Mouse (Mus musculus) macrophage (primary cell): ENCODE measurements at regions not wholly inside any gene's neighbourhood (a gene's known extent, or its start where the extent isn't known, plus 50 kb on each side); places are given as distances from the start of the nearest gene placed in this dataset.

ENCODE experiments used
- H3K27ac ChIP-seq: fragments of 350-480 bp; formaldehyde crosslinking; 2 replicates; pipeline ENCODE4 v1.9.0; 2021
- H3K36me3 ChIP-seq: fragments of 350-480 bp; formaldehyde crosslinking; 2 replicates; pipeline ENCODE4 v1.9.0; 2021; ENCODE audit errors: inconsistent target
- H3K4me3 ChIP-seq: fragments of 350-480 bp; formaldehyde crosslinking; 2 replicates; pipeline ENCODE4 v1.9.0; 2021; ENCODE audit errors: inconsistent target
- H3K79me2 ChIP-seq: fragments of 350-480 bp; formaldehyde crosslinking; 2 replicates; pipeline ENCODE4 v1.9.0; 2021; ENCODE audit errors: inconsistent target
- WGBS: methylation state at CpG from one replicate; pipeline ENCODE4 v1.1.7; 2026; ENCODE audit warnings: inconsistent platforms; ENCODE audit not compliant: missing documents; 5-methylcytosine and 5-hydroxymethylcytosine counted together

GRCm38 (mm10) chr10:10270297-10270696 lies 201.8 kb downstream of the Adgb start:
- 89% methylated on average over 2 of the region's 2 CpGs for WGBS
- no peak overlapping the region for H3K4me3 ChIP-seq
- H3K36me3 ChIP-seq: no peaks in the 10 kb centered on the region
- no peaks in the 10 kb centered on the region for H3K79me2 ChIP-seq
- no peak overlapping the region for H3K27ac ChIP-seq

- Histone ChIP-seq H3K36me3 (no peaks in the 10 kb centered on the region), H3K79me2 (no peaks in the 10 kb centered on the region), H3K27ac (no peak overlapping the region), H3K4me3 (no peak overlapping the region)
- WGBS: 77% methylated on average over 8 of the region's 8 CpGs
Measured at GRCm38 (mm10) chr10:10252540-10253318, 219.4 kb downstream of the Adgb start.

GRCm38 (mm10) chr10:10252136-10252535 lies 220.0 kb downstream of the Adgb start:
- H3K27ac ChIP-seq: no peak overlapping the region
- WGBS: 90% methylated on average over 7 of the region's 7 CpGs
- H3K79me2 ChIP-seq: no peaks in the 10 kb centered on the region
- no peaks in the 10 kb centered on the region for H3K36me3 ChIP-seq
- H3K4me3 ChIP-seq: no peak overlapping the region

- 95% methylated on average over 14 of the region's 14 CpGs for WGBS
- Histone ChIP-seq H3K4me3 (no peak overlapping the region), H3K79me2 (no peaks in the 10 kb centered on the region)
Measured at GRCm38 (mm10) chr10:10234894-10235523, 237.1 kb downstream of the Adgb start.

DNA sequence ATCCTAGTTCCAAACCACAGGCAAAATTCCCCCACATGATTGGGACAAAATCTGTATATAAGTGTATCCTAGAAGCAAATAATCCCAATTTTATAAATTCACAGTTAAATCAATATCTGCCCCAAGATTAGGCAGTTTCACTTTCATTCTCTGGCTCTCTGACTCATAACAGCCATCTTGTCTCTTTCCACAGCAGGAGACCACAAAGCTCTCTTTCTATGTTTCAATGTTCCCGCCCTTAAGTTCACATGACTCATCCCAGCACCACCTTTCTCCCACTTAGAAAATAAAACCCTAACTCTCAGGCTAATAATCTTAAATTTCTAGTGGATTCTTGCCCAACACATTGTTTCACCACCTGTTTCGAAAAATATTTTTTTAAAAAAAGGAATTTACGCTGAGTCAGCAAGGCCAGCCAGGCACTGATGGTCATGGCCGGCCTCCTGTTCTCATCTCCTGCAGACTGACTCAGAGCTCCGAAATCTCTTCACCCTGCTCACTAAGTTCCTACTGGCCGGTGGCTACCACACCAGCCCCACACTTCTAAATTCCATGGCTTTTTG lies 247.5 kb downstream of the Adgb start:
- H3K79me2 ChIP-seq: no peaks in the 10 kb centered on the region
- H3K4me3 ChIP-seq: no peak overlapping the region
- no peak overlapping the region for H3K27ac ChIP-seq
- no peaks in the 10 kb centered on the region for H3K36me3 ChIP-seq
- WGBS: 88% methylated on average over 6 of the region's 6 CpGs

More at GRCm38 (mm10) chr10:10234894-10235523, 237.1 kb downstream of the Adgb start:
- no peaks in the 10 kb centered on the region for H3K36me3 ChIP-seq
- no peak overlapping the region for H3K27ac ChIP-seq

GRCm38 (mm10) chr10:10219726-10220125 lies 252.4 kb downstream of the Adgb start:
- no peaks in the 10 kb centered on the region for H3K36me3 ChIP-seq
- H3K4me3 ChIP-seq: no peak overlapping the region
- 96% methylated on average over 4 of the region's 4 CpGs for WGBS
- no peaks in the 10 kb centered on the region for H3K79me2 ChIP-seq
- no peak overlapping the region for H3K27ac ChIP-seq

- Histone ChIP-seq H3K4me3 (no peak overlapping the region), H3K36me3 (no peaks in the 10 kb centered on the region), H3K27ac (no peak overlapping the region), H3K79me2 (no peaks in the 10 kb centered on the region)
- WGBS: 90% methylated on average over 3 of the region's 3 CpGs
Measured at GRCm38 (mm10) chr10:10216892-10217291, 255.2 kb downstream of the Adgb start.

DNA sequence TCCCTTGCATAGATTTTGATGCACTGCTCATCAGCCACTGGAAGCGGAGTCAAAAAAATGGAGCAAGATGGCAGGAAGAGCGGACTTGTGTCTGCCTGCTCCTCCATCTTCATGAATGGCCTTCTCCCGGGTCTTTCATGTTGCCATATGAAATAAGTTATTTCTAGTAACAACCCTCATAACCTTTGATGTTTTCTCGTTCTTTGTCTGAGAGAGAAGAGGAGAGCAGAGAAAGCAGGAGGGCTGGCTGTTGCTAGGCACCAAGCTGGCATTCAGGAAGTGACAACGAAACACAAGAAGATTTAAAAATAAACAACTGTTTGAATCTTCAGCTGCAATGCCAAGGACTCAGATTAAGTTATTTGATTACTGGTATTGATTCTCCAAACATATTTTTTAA lies 256.8 kb downstream of the Adgb start:
- Histone ChIP-seq H3K4me3 (no peak overlapping the region), H3K79me2 (no peaks in the 10 kb centered on the region), H3K27ac (no peak overlapping the region), H3K36me3 (no peaks in the 10 kb centered on the region)
- WGBS: 96% methylated on average over 5 of the region's 5 CpGs

DNA sequence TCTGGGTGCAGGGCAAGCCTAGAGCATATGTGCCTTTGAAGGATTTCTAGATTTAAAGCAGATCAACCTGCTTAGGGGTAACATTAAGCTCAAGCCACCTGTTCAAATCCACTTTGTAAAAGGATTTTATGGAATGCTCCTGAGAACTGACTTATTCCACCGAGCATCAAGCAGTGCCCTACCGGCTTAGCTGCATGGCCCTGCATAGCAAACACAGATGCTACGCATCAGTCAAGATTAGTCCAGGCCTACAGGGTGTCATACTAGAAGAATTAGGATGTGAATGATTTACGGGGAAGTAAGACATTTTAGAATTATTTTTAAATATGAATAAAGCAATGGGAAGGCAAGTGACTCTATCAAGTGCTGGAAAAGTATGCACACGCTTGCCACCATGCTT lies 263.8 kb downstream of the Adgb start:
- WGBS: 94% methylated on average over 5 of the region's 5 CpGs
- Histone ChIP-seq H3K79me2 (no peaks in the 10 kb centered on the region), H3K4me3 (no peak overlapping the region), H3K27ac (no peak overlapping the region), H3K36me3 (no peaks in the 10 kb centered on the region)

GRCm38 (mm10) chr10:10205805-10206520 lies 266.2 kb downstream of the Adgb start:
- H3K36me3 ChIP-seq: no peaks in the 10 kb centered on the region
- no peaks in the 10 kb centered on the region for H3K79me2 ChIP-seq
- 92% methylated on average over 7 of the region's 7 CpGs for WGBS
- no peak overlapping the region for H3K4me3 ChIP-seq
- no peak overlapping the region for H3K27ac ChIP-seq

GRCm38 (mm10) chr10:10203982-10204381 lies 268.1 kb downstream of the Adgb start:
- no peaks in the 10 kb centered on the region for H3K79me2 ChIP-seq
- H3K4me3 ChIP-seq: no peak overlapping the region
- no peak overlapping the region for H3K27ac ChIP-seq
- H3K36me3 ChIP-seq: no peaks in the 10 kb centered on the region
- WGBS: 96% methylated on average over 7 of the region's 7 CpGs

DNA sequence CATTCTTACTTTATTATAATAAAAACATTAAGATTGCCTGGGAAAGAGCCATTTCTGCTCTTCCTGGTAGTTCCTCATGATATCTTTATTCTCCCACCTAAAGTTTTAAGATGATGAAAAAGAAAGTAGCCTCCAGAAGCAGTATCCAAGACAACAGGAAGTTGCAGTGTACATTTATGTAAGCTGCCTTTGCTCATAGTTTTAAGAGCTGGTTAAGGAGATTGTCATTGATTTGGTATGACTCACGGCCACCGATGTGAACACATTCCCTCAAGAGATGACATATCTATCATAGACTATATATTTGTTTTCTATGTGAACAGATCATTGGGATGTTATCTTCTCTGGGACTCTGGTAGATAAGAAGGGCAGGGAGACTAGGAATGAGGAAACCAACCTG lies 281.8 kb downstream of the Adgb start:
- Histone ChIP-seq H3K4me3 (no peak overlapping the region), H3K27ac (no peak overlapping the region), H3K79me2 (no peaks in the 10 kb centered on the region), H3K36me3 (no peaks in the 10 kb centered on the region)
- 77% methylated on average over 2 of the region's 2 CpGs for WGBS

DNA sequence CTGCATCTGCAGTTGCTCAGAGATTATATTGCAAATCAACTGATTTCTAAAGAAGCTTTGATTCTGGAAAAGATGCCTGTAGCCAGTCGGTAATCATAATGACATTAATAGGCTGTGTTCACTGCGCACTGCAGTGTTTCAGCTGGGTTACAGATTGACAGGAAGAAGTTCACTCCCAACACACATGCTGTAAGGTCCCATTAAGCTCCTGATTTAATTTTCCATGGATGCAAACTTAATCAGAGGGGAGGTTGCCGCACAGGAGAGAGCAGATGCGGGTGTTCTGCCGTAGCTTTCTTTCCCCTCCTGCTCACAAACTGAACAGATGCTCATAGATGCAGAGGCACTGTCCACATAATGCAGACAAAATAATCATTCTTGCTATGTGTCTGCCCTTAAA lies 284.0 kb downstream of the Adgb start:
- no peaks in the 10 kb centered on the region for H3K36me3 ChIP-seq
- peak overlapping the region; percentile 21; the same call in 1 of the 2 replicates for H3K27ac ChIP-seq
- WGBS: 88% methylated on average over 5 of the region's 5 CpGs
- H3K79me2 ChIP-seq: no peaks in the 10 kb centered on the region
- H3K4me3 ChIP-seq: no peak overlapping the region

DNA sequence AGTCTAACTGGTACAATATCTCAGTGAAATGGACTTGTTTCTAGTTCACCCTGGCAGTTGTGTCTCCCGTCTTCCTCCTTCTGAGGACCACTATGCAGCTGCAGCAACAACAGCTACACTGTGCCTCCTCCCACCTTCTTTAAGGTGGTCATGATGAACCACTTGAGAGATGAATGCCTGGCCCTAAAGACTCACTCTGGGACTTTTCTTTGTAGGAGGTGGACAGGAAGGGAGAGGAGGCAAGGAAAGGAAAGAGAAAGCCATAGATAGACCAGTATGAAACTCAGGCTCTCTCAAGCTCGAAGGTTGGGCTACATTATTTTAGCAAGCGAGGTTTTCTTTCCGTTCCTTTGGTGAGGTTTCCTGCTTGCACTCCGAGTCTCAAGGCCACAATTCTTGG lies 285.4 kb downstream of the Adgb start:
- Histone ChIP-seq H3K27ac (peak overlapping the region; percentile 80), H3K79me2 (no peaks in the 10 kb centered on the region), H3K36me3 (no peaks in the 10 kb centered on the region), H3K4me3 (no peak overlapping the region)
- WGBS: 34% methylated on average over 5 of the region's 5 CpGs
